Comparison of ENCODE assay signal across 7 mouse cellular contexts in genomic region chr8:88273051-88273430, GRCm38 (mm10). TPM values are rescaled to one million over a fixed set of nuclear protein-coding genes. Genes with fewer than 3 reads are reported as not detected.
DNase-seq lines count a peak whose midpoint lies in the region; ATAC-seq lines count a peak whose summit lies in the region.

No protein-coding gene starts in this region.

- DNase-seq in cerebellum, postnatal 25 days = no peak
- no peak for DNase-seq in adrenal gland, postnatal 36 days

- H3K9me3 ChIP-seq in megakaryocyte, embryonic 14.5 days = no peaks in the 10 kb centered on the region; the same call in 1 of the 2 replicates
- no peaks in the 10 kb centered on the region for H3K9me3 ChIP-seq in forebrain, embryonic 12.5 days
- H3K9me3 ChIP-seq in limb, embryonic 12.5 days = no peaks in the 10 kb centered on the region
- H3K9me3 ChIP-seq in stomach, embryonic 14.5 days (ENCODE audit: control insufficient read depth, low read depth, low read length) = no peaks in the 10 kb centered on the region

- H3K36me3 ChIP-seq in megakaryocyte, embryonic 14.5 days (replicated peaks; ENCODE audit: low read length) = no peaks in the 10 kb centered on the region
- no peaks in the 10 kb centered on the region for H3K36me3 ChIP-seq in forebrain, embryonic 12.5 days (replicated peaks)
- no peaks in the 10 kb centered on the region for H3K36me3 ChIP-seq in limb, embryonic 12.5 days
- H3K36me3 ChIP-seq in stomach, embryonic 14.5 days (ENCODE audit: control insufficient read depth, insufficient read depth, low read length) = no peaks in the 10 kb centered on the region

- ATAC-seq in megakaryocyte, adult 5-6 weeks (ENCODE audit: poor library complexity, severe bottlenecking) = no peak
- no peak for ATAC-seq in forebrain, embryonic 12.5 days (ENCODE audit: low FRiP score)
- ATAC-seq in limb, embryonic 12.5 days (ENCODE audit: insufficient number of reproducible peaks, insufficient read depth, low FRiP score, low TSS enrichment, low read depth) = no peak
- ATAC-seq in stomach, embryonic 14.5 days (ENCODE audit: insufficient number of reproducible peaks, insufficient read depth, low FRiP score, low read depth) = no peak

- H3K27me3 ChIP-seq in megakaryocyte, embryonic 14.5 days (replicated peaks) = peaks cover 40% of the 10 kb centered on the region
- H3K27me3 ChIP-seq in forebrain, embryonic 12.5 days = peaks cover 53% of the 10 kb centered on the region
- peaks cover 39% of the 10 kb centered on the region for H3K27me3 ChIP-seq in limb, embryonic 12.5 days
- H3K27me3 ChIP-seq in stomach, embryonic 14.5 days (ENCODE audit: control insufficient read depth, insufficient read depth, low read length) = peaks cover 11% of the 10 kb centered on the region; the same call in 1 of the 2 replicates

- WGBS in forebrain, embryonic 12.5 days = 67% methylated on average over 7 of the region's 7 CpGs
- 53% methylated on average over 7 of the region's 7 CpGs for WGBS in limb, embryonic 12.5 days
- WGBS in stomach, embryonic 14.5 days = 75% methylated on average over 7 of the region's 7 CpGs

- H3K4me3 ChIP-seq in megakaryocyte, embryonic 14.5 days (replicated peaks) = peak overlapping the region; percentile 92
- peak overlapping the region; percentile 43 for H3K4me3 ChIP-seq in forebrain, embryonic 12.5 days (replicated peaks)
- peak overlapping the region; percentile 40 for H3K4me3 ChIP-seq in limb, embryonic 12.5 days (replicated peaks)
- H3K4me3 ChIP-seq in stomach, embryonic 14.5 days (ENCODE audit: low read depth, low read length) = no peak overlapping the region

- H3K4me2 ChIP-seq in forebrain, embryonic 12.5 days = peak overlapping the region; percentile 94
- peak overlapping the region; percentile 83 for H3K4me2 ChIP-seq in limb, embryonic 12.5 days
- peak overlapping the region; percentile 95 for H3K4me2 ChIP-seq in stomach, embryonic 14.5 days (replicated peaks; ENCODE audit: low read depth, low read length)

- H3K9ac ChIP-seq in forebrain, embryonic 12.5 days = peak overlapping the region; percentile 59; the same call in 1 of the 2 replicates
- peak overlapping the region; percentile 67; the same call in 1 of the 2 replicates for H3K9ac ChIP-seq in limb, embryonic 12.5 days (replicated peaks)
- H3K9ac ChIP-seq in stomach, embryonic 14.5 days (replicated peaks; ENCODE audit: low read depth, low read length) = peak overlapping the region; percentile 40; the same call in 1 of the 2 replicates

- no peak overlapping the region for H3K27ac ChIP-seq in forebrain, embryonic 12.5 days
- H3K27ac ChIP-seq in limb, embryonic 12.5 days = no peak overlapping the region
- H3K27ac ChIP-seq in stomach, embryonic 14.5 days (ENCODE audit: low read length) = no peak overlapping the region

- H3K4me1 ChIP-seq in megakaryocyte, embryonic 14.5 days = peaks cover 39% of the 10 kb centered on the region
- H3K4me1 ChIP-seq in forebrain, embryonic 12.5 days = peaks cover 10% of the 10 kb centered on the region
- peaks cover 12% of the 10 kb centered on the region for H3K4me1 ChIP-seq in limb, embryonic 12.5 days (replicated peaks)
- peaks cover 9% of the 10 kb centered on the region; the same call in 1 of the 2 replicates for H3K4me1 ChIP-seq in stomach, embryonic 14.5 days (ENCODE audit: control insufficient read depth, insufficient read depth, low read length)

RNA-seq across cellular contexts. Expression of gene Adcy7, which starts 0.8 kb away (rescaled TPM):
- 6.7 and 7.8 TPM in 2 replicates for polyA plus RNA-seq in megakaryocyte, embryonic 14.5 days (2012; ENCODE audit: insufficient read depth, low replicate concordance)
- total RNA-seq in megakaryocyte, adult 5-6 weeks (2015) = 43.5 and 58.4 TPM in 2 replicates
- total RNA-seq in megakaryocyte, adult 5-6 weeks (2017) = 63.7 and 70.3 TPM in 2 replicates
- 2.2 and 2.5 TPM in 2 replicates for polyA plus RNA-seq in forebrain, embryonic 12.5 days (2016; fragmentation: Nextera tagmentation; extraction: Ambion mirVana)
- polyA plus RNA-seq in limb, embryonic 12.5 days (2016; fragmentation: Nextera tagmentation; extraction: Ambion mirVana) = 3.2 and 4.4 TPM in 2 replicates
- 3.8 and 5.0 TPM in 2 replicates for polyA plus RNA-seq in stomach, embryonic 14.5 days (2014; fragmentation: Nextera tagmentation; extraction: Ambion mirVana)
- 10 to 100 TPM in 1 of 2 experiments, 1 to 10 TPM in 1; 5.7 to 11.5 TPM for total RNA-seq in adrenal gland, postnatal 36 days (2021)
